Mouse (Mus musculus) heart, postnatal 4 days (tissue): ENCODE results near the gene Rpl11. TPM values are rescaled to one million over a fixed set of nuclear protein-coding genes. Genes with fewer than 3 reads are reported as not detected.
A peak's percentile ranks its signal among the peaks of the same experiment; 100 is the strongest.
"Not testable (repeated sequence)": the region's sequence is repeated elsewhere in the genome, so short reads cannot be mapped to it uniquely, and the experiment has no call there.

Experiments used
- DNase-seq: peaks from one replicate; pipeline ENCODE4 v3.0.0; 2021
- total RNA-seq, 2 experiments: library from RNA; stranded (reverse); gene quantifications; 2 replicates each; pipeline ENCODE4 v1.2.3; 2021

Rpl11 gene
- total RNA-seq, 2 experiments from 2014 or later, result 395 to 405 TPM

DNA sequence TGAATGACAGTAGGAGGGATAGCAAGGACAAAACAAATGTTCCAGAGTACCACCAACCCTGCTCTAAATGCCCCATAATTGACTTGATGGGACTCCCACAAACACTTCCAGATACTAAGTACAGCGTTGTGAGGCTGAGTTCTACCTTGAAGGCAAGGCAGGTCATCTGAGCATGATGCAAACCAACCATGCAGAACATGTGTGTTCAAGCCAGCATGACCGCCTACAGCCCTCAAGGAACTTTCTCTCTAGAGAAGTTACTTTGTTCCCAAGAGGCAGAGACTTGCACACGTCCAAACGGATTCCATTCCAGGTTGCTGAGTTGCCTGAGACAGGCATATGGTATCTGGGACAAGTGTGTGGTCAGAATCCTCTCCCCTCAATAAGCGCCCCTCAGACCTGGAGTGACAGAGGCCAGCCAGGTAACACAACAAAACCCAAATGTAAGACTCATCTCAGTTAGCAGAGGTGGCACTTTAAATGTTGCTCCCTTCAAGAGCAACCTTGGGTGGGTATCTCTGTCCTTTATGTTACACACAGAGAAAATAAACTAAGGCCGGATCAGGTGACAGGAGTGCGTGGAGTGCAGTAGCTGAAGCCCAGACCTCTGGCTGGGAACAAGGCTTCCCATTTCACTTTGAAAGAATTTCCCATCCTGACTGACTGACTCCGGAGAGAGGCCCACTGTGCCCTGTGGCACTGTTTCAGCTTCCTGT, 25.7 kb downstream of the Rpl11 start:
- DNase-seq, result no peak

DNA sequence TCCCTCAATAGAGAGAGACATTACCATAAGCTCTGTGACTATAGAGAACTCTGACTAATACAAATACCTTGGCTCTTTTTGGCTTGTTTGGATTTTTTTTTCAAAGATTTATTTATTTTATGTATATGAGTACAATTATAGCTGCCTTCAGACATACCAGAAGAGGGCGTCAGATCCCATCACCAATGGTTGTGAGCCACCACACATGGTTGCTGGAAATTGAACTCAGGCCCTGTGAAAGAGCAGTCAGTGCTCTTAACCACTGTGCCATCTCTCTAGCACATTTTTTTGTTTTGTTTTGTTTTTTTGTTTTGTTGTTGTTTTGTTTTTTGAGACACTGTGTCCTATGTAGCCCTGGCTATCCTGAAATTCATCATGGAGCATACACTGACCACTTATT, 27.9 kb downstream of the Rpl11 start:
- no peak for DNase-seq

DNA sequence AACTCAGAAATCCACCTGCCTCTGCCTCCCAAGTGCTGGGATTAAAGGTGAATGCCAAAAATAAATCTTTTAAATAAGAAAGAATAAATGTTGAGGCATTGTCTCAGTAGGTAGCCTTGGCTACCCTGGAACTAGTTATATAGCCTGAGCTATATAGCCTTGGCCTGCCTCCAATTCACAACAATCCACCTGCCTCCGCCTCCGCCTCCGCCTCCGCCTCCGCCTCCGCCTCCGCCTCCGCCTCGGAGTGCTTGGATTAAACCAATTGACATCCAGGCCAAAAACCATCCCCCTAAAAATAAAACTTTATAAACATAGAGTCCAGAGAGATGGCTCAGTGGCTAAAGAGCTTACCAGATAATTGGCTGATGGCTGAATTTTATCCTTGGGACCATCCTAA, 30.3 kb downstream of the Rpl11 start:
- peak; percentile 23 for DNase-seq

DNA sequence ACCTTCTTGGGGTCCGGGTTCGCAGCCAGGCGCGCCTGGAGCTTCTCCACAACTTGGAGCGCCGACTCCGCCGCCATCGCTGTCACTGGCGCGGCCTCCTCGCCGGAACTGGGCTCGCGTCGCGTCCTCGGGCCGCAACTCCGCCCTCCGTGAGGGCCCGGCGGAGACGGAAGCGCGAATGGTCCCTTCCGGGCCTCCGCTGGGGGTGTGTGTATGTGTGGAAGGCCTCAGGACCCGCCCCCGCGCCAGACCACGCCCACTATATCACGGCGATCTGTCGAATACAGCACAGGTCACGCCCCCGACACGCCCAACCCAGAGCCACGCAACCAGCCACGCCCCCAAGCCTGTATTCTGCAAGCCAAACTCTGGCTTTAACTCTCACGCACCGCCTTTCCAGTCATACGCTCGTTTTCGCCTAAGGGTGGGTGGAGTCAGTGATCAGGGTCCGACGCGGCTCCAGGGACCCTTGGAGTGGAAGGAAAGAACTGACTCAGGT, 31.6 kb downstream of the Rpl11 start, which contains the start of gene Eloa:
TSS of gene Eloa (minus strand) at position 215 of the 499 bp plus-strand sequence.
- peak; percentile 100 for DNase-seq

DNA sequence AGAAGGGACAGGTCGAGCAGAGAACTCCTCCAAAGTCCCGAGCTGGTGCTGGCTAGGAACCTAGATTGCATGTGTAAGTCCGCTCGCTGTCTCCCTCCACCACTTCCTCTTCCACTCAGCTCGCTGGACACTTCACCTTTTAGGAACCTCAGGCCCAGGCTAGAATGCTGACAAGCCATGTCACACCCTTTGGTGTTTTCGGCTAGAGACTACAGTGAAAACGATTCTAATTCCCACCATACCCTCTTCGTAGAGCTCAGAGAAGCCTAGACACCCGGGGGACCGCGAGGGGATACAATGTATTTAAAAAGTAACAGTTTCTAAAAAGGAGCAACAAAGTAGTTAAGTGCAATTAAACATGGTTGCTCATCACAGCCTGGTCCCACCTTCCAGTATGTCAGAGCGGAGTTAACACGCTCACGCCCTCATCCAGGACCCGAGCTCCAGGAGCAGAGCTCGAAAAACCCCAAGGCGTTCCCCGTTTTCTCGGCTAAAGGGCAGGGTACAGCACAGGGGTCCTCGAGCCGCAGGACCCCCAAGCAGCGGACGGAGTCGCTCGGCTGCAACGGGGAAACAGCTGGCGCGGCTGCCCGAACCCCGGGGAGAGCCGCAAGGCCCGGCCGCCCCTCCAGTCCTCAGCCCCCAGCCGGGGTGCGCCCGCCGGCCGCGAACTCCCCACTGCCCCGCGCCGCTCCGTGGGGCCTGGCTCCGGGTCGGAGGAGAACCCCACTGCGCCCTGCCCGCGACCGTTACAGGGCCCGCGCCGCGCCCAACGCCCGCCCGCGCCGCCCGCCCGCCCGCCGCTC, 32.3 kb downstream of the Rpl11 start:
- peak; percentile 16 for DNase-seq

DNA sequence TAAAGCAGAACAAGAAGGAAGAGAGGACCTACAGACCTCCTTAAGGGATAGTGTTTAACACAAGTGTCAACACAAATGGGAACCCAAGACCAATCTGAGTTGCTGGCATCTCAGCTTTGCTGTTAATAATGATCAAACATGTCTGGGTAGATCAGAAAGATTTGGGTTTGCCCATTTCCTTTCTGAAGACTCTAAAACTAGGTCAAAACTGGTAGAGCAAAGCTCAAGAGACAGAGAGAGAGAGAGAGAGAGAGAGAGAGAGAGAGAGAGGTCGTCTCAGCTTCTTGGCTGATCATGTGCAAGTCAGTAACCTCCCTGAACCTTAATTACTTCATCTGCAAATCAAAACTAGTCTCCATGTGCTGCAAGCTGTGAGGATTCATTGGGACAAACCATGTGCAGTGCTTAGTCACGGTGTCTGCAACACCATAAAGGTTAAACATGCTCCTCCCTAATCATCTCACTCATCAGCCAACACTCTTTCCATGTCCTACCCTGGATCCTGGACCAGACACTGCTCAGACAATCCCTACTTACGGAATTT, 37.1 kb downstream of the Rpl11 start:
- no peak for DNase-seq

DNA sequence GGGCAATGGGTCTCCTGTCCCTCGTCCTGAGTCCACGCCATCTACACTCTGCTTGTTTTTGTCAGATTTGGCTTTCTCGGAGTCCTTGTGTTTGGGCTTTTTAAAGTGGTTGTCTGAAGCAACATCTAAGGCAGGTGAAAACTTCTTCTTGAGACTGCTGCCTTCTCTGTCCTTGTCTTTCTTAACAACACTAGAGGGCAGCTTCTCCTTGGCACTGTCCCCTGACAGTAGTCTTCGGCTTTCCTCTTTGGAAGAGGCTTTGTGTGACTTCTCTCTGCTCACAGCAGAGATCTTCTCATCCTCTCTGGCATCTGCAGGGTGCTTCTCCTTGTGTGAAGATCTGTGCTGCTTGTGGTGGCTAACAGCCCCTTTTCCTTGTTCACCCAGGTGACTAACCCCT, 42.6 kb downstream of the Rpl11 start:
- DNase-seq, result no peak

DNA sequence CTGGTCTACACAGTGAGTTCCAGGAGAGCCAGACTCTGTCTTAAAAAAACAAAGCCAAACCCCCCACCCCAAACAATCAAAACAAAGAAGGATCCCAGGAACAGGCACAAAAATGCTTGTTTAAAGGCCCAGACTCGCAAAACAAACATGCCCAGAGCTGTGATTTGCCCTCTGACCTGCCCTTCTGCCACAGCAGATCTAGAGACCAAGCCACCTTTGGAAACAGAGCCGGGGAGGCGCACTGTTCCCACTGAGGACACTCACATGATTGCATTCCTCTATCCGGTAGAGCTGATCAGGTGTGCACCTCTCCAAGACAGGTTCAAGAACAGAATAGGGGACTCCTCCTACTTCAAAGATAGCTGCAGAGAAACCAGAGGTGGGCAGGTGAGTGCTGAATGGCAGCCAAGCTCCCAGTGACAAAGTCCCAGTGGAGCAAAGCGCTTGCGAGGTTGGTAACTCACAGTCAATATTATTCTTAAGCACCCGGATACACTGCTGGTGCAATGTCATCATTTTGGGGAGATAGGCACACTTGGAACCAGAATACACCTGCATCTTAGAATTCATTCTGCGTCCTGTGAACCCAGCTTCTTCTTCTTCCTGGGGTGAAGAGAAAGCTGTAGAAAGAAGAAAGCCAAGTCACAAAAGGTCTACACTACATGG, 44.3 kb downstream of the Rpl11 start:
- DNase-seq, result no peak

DNA sequence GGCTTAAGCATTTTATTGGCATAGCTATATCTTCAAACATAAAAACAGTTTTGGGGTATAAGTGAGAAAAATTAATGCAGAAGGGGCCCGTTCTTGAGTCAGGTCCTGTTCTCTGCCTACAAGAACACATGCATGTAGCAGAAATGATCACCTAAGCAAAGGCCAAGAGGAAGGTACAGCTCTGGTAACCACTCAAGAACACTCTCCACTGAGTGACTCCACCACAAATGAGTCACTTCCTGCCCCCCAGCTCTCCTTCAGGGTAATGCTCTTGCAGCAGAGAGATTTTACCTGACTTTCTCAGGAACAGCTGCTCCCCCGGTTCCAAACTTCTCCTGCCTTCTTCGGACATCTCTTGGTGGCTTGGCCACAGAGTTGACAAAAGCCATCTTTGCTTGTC, 46.4 kb downstream of the Rpl11 start:
- no peak for DNase-seq

DNA sequence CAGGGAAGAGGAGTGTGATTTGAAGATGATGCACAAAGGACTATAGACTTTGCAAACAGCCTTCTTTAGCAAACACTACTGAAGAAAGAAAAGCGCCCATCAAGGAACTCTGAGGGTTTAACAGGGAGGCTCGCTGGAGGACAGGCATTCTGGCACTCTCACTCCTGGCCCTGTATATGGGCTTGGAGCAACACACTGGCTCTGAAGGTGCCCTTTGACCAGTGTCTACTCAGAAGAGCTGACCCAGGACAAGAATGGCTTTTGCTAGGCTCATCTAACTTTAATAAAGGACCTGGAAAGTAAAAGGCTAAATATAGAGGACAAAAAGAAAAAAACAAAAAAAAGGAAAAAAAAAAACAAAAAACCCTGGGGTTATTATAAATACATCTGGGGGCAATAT, 48.3 kb downstream of the Rpl11 start:
- no peak for DNase-seq

DNA sequence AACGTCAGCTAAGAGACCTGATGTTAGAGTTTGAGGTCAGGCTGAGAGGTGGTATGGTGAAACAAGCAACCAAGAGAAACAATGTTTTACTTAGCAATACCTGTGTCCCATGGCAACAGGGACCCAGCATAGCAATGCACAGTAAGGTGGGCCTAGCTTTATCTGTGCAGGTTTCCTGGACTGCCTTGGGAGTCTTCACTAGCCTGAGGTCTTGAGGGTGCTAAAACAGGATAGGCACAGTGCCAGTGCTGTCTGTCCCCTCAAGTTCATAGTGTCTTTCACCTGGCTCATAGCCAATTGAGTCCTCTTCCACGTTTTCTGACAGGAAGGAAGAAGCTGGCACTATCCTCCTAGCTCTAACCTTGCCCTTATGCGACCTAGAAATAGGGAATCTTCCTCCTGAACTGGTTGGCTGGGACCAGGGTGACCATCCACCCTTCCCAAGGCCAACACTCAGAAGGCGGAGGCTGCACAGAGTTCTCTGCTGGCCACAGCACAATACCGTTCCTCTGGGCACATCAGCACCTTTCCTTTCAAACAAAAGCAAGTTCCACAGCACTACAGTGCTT, 49.0 kb downstream of the Rpl11 start:
- DNase-seq, result no peak

DNA sequence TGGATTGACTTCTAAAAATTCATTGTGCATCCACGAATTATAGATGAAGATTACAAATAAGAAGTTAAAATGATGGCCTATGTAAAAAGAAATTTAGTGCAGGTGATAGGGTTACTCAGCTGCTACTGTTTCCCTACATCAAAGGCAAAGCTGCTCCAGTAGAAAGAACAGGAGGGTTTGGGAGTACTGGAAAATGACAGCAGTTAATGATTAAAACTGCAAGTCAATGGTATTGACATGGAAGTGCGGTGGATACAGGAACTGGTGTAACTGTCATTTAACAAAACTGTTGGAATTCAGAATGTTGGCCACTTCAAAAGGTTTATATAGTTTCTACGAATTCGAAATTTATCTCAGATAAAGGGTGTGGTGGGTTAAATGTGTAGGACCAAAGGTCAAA, 58.1 kb downstream of the Rpl11 start:
- no peak for DNase-seq

DNA sequence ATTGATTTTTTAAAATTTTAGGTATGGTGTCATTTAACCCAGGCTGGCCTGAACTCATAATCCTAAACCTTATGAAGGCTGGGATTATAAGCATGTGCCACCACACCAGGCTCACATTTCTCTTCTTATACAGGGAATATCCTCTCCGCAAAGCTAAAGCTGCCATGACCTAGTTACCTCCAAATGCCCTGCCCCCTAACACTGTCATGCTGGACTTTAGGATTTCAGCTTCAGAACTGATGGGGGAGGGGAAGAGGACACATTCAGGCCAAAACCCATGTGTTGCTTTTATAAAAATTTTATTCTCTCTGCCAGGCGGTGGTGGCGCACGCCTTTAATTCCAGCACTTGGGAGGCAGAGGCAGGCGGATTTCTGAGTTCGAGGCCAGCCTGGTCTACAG, 59.3 kb downstream of the Rpl11 start:
- no peak for DNase-seq

DNA sequence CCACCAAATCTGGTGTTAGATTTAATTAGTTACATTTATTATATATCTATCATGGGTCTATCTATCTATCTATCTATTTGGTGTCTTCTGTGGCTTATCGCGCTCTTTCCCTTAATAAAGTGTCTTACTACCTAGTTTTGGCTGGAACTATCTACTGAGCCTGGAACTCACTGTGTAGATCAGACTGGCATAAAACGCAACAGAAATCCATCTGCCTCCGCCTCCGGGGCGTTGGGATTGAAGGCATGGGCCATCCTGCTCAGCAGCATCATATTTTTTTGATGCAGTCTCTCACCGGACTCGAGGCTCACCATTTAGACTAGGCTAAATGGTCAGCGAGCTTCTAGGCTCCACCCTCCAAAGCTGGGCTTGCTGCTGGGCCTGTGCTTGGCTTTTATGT, 65.5 kb downstream of the Rpl11 start:
- DNase-seq, result no peak

DNA sequence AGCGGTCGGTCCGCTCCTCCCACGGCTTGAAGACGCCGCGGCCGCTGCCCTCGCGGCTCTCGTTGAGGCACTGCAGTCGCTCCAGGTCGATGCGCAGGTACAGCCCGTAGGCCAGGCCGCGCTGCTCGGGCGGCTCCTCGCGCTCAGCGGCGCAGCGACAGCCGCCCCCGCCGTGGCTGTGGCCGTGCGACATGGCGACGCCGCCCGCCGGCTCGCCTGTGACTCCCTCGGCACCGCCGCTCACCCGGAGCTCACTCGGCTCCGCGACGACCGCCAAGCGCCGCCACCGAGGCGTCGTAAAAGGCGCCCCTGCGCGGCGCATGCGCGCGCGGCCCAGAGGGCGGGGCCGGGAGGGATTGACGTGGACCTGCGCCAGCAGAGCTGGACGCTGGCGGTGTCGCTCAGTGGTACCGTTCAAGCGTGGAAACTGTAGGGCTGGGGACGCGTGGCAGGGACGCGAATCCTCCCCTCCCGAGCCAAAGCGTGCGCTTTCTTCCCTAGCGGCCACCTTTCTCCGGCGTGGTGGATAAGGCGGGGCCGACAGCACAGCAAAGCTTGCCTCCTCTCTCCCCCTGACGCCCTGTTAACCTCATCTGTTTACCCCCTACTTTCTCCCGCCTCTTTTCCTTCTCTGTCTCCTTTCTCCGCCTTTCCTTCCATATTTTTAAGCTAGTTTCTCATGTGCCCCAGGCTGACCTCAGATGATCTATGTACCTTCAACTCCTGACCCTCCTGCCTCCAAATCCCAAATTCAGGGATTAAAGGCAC, 66.1 kb downstream of the Rpl11 start, which contains the start of gene Pithd1:
TSS of gene Pithd1 (minus strand) at position 322 of the 768 bp plus-strand sequence.
- DNase-seq, result peak; percentile 95

DNA sequence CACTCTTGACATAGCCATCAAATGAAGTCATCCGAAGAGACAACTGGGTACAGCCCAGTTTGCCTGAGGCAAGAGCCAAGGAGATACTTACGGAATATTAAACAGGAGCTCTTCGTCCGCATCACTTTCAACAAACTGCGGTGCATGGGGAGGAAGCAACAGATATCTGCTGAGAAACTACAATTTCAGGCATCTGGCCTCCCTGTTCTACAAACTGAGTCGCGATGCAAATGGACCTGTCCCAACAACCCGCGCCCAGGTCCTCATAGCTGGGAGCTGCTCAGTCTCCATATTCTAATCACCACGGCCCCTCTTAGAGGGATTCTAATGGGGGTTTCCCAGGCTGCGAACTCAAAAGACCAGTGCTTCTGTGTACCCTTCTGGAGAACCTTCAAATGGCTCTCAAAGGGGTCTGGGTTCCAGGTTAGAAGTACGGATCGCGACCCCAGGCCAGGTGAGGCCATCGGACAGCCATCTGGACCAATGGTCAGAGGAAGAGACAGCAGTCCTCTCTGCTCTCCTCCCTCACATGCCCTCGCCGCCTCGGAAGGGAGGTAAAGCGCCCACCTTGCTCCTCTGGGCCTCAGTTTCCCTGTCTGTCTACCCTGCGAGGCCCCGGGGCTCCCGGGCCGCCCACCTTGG, 66.8 kb downstream of the Rpl11 start:
- DNase-seq, result no peak

DNA sequence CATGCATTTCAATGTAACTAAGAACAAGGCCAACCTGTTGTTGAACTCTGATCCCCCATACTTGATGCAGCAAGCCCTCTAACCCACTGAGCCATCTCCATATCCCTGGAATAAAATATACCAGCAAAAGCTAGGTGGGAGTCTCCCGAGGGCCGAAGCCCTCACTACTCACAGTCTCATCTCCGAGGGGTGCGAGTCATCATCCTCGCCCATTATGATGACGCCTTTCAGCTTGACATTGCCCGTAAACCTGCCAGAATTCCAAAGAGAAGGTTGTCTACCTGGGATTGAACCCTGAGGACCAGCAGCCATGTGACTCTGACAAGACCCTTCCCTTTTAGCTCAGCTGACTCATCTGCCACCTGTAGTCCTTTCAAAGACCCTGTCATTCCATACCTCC, 67.5 kb downstream of the Rpl11 start:
- DNase-seq, result no peak

DNA sequence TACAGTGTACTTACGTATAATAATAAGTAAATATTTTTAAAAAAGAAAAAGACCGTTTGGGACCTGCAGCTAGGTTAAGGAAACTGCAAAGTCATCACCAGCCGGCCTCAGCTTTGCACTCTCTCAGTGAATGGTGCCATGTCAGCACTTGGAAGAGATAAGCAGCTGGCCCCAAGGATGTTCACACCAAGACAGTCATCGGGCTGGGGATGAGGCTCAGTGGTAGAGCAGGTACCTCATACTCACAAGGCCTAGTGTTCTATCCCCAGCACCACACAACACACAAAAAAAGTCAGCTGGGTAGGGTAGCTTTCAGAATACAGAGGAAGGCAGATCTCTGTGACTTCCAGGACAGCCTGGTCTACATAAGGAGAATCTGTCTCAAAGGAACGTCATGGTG, 68.0 kb downstream of the Rpl11 start:
- no peak for DNase-seq

DNA sequence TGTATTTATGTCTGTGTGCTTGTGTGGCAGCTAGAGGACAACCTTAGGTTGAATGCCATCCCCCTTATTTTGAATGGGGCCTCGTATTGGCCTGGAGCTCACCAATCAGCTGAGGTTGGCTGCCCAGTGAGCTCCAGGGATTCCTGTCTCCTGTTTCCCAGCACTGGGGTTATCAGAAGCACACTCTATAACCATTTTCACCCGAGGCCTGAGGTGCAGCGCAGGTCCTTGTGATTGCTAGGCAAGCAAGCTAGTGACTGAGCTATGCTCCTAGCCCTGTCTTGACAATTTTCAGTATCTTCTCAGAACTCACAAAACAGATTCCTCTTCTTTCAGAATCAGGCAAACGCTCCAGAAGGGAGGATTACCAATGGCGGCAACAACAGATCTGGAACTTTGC, 68.7 kb downstream of the Rpl11 start:
- DNase-seq, result no peak

DNA sequence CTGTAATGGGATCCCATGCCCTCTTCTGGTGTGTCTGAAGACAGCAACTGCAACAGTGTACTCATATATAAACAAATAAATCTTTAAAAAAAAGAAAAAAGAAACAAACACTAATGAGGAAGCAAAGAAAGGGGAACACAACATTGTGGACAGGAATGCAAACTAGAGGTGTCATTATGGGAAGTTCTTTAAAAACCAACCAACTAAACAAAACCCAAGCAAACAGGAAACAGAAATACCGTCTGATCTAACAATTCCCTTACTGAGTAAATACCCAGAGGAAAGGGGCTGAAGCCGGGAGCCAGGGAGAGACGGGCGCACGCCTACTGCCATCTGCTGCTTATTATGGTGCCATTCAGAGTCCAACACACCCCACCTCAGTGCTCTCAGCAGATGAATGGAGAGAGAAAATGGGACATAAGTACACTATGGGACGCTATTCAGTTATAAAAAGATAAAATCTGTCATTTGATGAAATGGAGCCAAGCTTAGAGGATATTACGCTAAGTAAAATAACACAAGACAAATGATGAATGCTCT, 71.6 kb downstream of the Rpl11 start:
- DNase-seq, result no peak

DNA sequence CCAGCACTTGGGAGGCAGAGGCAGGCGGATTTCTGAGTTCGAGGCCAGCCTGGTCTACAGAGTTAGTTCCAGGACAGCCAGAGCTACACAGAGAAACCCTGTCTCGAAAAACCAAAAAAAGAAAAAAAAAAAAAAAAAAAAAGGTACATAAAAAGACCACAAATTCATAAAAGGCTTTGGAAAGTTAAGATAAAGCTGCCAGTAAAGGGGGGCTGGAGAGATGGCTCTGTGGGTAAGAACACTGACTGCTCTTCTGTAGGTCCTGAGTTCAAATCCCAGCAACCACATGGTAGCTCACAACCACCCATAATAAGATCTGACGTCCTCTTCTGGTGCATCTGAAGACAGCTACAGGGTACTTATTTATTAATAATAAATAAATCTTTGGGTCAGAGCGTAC, 73.0 kb downstream of the Rpl11 start:
- not testable (repeated sequence) for DNase-seq
